Mouse (Mus musculus) bone marrow macrophage, adult 2 months (primary cell): Measurements from ENCODE around the gene Rapgef6.

Experiments used
- CTCF ChIP-seq: IDR thresholded peaks from 2 replicates; pipeline ENCODE4 v1.5.1; 2012; ENCODE audit warnings: low read depth, mild to moderate bottlenecking, low read length, moderate library complexity
- POLR2A ChIP-seq: IDR thresholded peaks from 2 replicates; pipeline ENCODE4 v1.6.1; 2012; ENCODE audit warnings: mild to moderate bottlenecking, low read depth, low read length, borderline replicate concordance

DNA sequence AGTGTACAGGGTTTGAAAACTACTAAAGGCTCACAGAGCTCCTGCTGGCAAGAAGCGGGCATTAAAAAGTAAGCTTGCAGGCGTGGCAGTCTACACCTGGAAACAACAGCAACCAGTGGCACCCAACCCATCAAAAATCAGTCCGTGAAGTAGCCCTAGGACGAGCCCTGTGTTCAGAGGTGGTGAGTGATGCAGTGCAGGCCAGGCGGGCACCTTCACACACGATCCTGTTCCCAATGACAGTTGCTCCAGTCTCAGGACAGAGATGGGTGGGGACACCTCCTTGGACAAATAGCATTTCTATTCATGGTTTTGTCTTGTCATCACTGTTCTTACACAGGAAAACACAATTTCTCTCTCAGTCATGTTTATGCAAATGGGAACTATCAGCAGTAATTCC lies 199.4 kb downstream of the Rapgef6 start:
- TF ChIP-seq POLR2A (no peak), CTCF (no peak)
